Mouse (Mus musculus): ENCODE data around the gene Lif. TPM values are rescaled to one million over a fixed set of nuclear protein-coding genes. Genes with fewer than 3 reads are reported as not detected.

Gene Lif
- polyA plus RNA-seq, 1 experiment: not detected

DNA sequence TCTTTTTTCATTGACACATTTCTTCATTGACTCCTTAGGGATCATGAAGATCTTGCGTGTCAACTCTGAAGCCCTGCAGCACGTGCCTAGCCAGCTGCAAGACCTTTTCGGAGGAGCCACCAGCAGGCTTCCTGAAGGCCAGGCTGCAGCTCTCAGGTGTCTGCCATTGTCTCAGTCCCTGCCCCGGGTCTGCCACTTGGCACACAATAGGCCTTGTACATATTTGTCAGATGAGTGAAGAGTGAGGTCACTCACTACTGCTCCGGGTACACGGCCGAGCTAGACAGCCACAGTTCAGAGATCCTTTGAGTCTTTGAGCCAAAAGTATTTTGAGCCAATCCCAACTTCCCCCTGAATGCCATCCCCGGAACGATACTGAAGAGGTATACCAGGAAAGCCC lies 45.7 kb downstream of the Lif start:
- Histone ChIP-seq H3K27ac (ENCODE audit: insufficient read depth, low read depth, low read length) (no peak overlapping the region), H3K4me3 (ENCODE audit: insufficient read depth, low read depth, low read length) (no peak overlapping the region), H3K4me1 (ENCODE audit: control insufficient read depth, insufficient read depth, low read length) (peaks cover 26% of the 10 kb centered on the region)
- 58% methylated on average over 9 of the region's 9 CpGs for WGBS
- TF ChIP-seq CTCF (IDR thresholded peaks at IDR 0.05; ENCODE audit: insufficient read depth, low read depth, low read length) (no peak), POLR2A (IDR thresholded peaks at IDR 0.05; ENCODE audit: insufficient read depth, low read depth, low read length) (no peak)

DNA sequence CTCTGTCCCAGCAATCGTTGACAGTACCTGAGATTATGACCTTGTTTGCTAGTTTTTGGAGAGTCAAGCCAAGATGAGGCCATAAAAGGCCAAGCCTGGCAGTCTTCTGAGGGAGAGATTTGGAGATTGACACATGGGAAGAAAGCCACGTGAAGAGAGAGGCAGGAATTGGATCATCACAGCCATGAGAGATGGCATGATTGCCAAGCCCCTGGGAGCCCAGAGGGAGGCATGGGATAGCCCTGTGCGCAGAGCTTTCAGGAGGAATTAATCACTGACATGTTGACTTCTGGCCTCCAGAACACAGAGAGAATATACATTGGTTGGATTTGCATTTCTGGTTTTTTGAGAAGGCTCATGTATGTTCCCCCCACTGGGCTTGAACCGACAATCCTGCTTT lies 46.8 kb downstream of the Lif start:
- TF ChIP-seq POLR2A (IDR thresholded peaks at IDR 0.05; ENCODE audit: insufficient read depth, low read depth, low read length) (no peak), CTCF (IDR thresholded peaks at IDR 0.05; ENCODE audit: insufficient read depth, low read depth, low read length) (no peak)
- Histone ChIP-seq H3K4me3 (ENCODE audit: insufficient read depth, low read depth, low read length) (no peak overlapping the region), H3K27ac (ENCODE audit: insufficient read depth, low read depth, low read length) (no peak overlapping the region), H3K4me1 (ENCODE audit: control insufficient read depth, insufficient read depth, low read length) (peaks cover 24% of the 10 kb centered on the region)
- 74% methylated on average over 4 of the region's 4 CpGs for WGBS

DNA sequence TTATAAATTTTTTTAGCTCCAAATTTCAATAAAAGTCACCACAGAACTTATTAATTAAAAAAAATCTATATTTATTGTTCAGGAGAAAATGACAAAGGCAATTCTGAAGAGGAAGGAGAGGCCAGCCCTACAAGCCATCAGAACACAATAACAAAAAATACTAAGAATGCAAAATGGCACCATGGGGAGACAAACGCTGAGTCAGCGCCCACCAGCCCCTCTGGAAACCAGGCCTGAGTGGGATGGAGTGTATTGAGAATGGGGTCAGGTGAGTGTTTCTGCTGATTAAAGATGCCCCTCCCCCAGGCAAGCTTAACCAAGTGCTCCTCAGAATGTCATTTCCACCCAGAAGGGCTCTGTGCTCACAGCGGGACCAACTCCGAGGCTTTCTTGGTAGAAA lies 47.7 kb downstream of the Lif start:
- WGBS: 93% methylated on average over 4 of the region's 4 CpGs
- H3K4me1 ChIP-seq (ENCODE audit: control insufficient read depth, insufficient read depth, low read length): peaks cover 15% of the 10 kb centered on the region
- H3K4me3 ChIP-seq (ENCODE audit: insufficient read depth, low read depth, low read length): no peak overlapping the region
- TF ChIP-seq POLR2A (IDR thresholded peaks at IDR 0.05; ENCODE audit: insufficient read depth, low read depth, low read length) (no peak), CTCF (IDR thresholded peaks at IDR 0.05; ENCODE audit: insufficient read depth, low read depth, low read length) (no peak)
- no peak overlapping the region for H3K27ac ChIP-seq (ENCODE audit: insufficient read depth, low read depth, low read length)

- WGBS: 90% methylated on average over 2 of the region's 2 CpGs
- TF ChIP-seq CTCF (IDR thresholded peaks at IDR 0.05; ENCODE audit: insufficient read depth, low read depth, low read length) (no peak), POLR2A (IDR thresholded peaks at IDR 0.05; ENCODE audit: insufficient read depth, low read depth, low read length) (no peak)
- H3K27ac ChIP-seq (ENCODE audit: insufficient read depth, low read depth, low read length): no peak overlapping the region
- H3K4me3 ChIP-seq (ENCODE audit: insufficient read depth, low read depth, low read length): no peak overlapping the region
- H3K4me1 ChIP-seq (ENCODE audit: control insufficient read depth, insufficient read depth, low read length): peaks cover 10% of the 10 kb centered on the region
These were observed 48.7 kb downstream of the Lif start for GRCm38 (mm10) chr11:4306086-4306485.

DNA sequence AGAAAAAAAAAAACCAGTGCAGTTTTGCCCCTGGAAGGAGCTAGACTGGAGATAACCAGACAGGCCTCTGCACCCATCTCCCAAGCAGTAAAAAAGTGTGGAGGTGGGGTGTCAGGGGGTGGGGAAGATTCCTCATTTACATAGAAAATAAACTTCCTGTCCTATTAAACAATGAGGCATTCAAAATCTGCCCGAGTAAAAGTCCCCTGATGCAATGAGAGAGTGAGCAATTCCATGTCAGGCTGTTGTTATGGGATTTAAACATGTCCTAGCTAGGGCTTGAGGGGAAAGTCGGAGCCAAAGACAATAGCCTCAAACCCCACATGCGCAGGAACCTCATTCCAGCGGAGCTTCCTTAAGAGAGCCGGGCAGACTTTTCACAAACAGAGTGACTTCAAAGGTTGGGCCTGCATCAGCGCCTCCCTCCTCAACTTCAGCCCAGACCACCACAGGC lies 50.7 kb downstream of the Lif start:
- H3K4me1 ChIP-seq (ENCODE audit: control insufficient read depth, insufficient read depth, low read length): peaks cover under 1% of the 10 kb centered on the region; the same call in 1 of the 2 replicates
- H3K27ac ChIP-seq (ENCODE audit: insufficient read depth, low read depth, low read length): no peak overlapping the region
- WGBS: 73% methylated on average over 6 of the region's 6 CpGs
- no peak overlapping the region for H3K4me3 ChIP-seq (ENCODE audit: insufficient read depth, low read depth, low read length)
- no peak for TF ChIP-seq POLR2A (IDR thresholded peaks at IDR 0.05; ENCODE audit: insufficient read depth, low read depth, low read length)
- no peak for TF ChIP-seq CTCF (IDR thresholded peaks at IDR 0.05; ENCODE audit: insufficient read depth, low read depth, low read length)

DNA sequence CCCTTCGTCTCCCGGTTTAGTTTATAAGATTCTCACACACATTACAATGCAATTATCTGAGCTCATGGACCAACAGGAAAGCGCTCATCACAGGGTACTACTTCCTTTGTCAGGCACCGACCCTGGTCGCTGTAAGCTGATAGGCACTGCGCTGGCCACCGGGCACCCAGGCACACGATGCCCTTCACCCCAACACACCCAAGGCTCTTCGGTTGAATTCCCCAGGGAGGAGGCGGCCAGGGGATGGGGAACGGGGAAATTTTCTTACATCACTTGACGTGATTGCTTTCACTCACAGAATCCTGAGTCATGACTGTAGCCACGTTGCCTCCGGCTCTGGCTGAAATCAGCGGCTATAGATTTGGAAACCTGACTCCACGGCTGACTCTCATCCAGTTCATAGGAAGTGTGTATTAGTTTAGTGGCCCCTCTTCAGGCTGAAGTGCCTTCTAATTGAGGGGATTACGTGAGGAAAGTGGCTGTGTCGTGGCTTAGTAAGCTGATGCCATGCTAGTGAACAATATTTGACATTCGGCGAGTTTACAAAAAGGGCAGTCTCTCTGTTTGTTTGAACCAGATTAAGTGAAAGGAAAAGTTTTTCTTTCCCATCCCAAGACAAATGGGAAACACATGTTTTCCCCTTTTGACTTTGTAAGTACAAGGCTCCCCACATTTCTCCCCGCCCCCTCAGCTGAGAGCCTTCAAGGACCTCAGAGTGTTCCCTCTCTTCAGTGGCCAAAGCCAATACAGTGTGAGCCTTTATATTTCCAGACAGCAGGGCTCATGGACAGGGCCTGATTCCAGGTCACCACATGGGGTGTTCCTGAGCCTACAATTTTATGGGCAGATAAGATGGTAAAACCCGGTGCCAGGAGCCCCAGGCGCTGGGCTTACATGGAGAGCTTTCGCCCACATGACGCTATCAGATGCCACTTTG lies 51.4 kb downstream of the Lif start:
- no peak overlapping the region for H3K27ac ChIP-seq (ENCODE audit: insufficient read depth, low read depth, low read length)
- 68% methylated on average over 25 of the region's 25 CpGs for WGBS
- TF ChIP-seq CTCF (IDR thresholded peaks at IDR 0.05; ENCODE audit: insufficient read depth, low read depth, low read length) (no peak), POLR2A (IDR thresholded peaks at IDR 0.05; ENCODE audit: insufficient read depth, low read depth, low read length) (no peak)
- no peaks in the 10 kb centered on the region; the same call in 1 of the 2 replicates for H3K4me1 ChIP-seq (ENCODE audit: control insufficient read depth, insufficient read depth, low read length)
- no peak overlapping the region for H3K4me3 ChIP-seq (ENCODE audit: insufficient read depth, low read depth, low read length)

- TF ChIP-seq POLR2A (IDR thresholded peaks at IDR 0.05; ENCODE audit: insufficient read depth, low read depth, low read length): no peak
- no peak for TF ChIP-seq CTCF (IDR thresholded peaks at IDR 0.05; ENCODE audit: insufficient read depth, low read depth, low read length)
- whole genome bisulfite sequencing: 91% methylated on average over 4 of the region's 4 CpGs
These were observed 52.3 kb downstream of the Lif start for GRCm38 (mm10) chr11:4309613-4310012.

DNA sequence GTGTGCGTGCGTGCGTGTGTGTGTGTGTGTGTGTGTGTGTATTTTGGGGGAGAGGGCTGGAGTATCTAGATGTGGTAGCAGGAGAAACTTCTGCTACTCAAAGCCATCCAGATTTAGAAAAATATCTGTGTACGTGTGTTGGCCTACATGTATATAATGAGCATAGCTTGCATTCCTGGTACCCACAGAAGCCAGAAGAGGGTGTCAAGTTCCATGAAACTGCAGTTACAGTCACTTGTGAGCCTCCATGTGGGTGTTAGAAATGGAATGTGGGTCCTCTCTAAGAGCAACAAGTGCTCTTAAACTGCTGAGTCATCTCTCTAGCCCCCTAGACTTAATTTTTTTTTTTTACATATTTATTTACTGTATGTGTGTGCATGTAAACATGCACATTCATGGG lies 53.0 kb downstream of the Lif start:
- TF ChIP-seq POLR2A (IDR thresholded peaks at IDR 0.05; ENCODE audit: insufficient read depth, low read depth, low read length) (no peak), CTCF (IDR thresholded peaks at IDR 0.05; ENCODE audit: insufficient read depth, low read depth, low read length) (no peak)
- H3K4me3 ChIP-seq (ENCODE audit: insufficient read depth, low read depth, low read length): no peak overlapping the region
- 99% methylated on average over 4 of the region's 4 CpGs for WGBS
- H3K4me1 ChIP-seq (ENCODE audit: control insufficient read depth, insufficient read depth, low read length): no peaks in the 10 kb centered on the region; the same call in 1 of the 2 replicates
- no peak overlapping the region for H3K27ac ChIP-seq (ENCODE audit: insufficient read depth, low read depth, low read length)

More at GRCm38 (mm10) chr11:4309613-4310012, 52.3 kb downstream of the Lif start:
- Histone ChIP-seq H3K27ac (ENCODE audit: insufficient read depth, low read depth, low read length) (no peak overlapping the region), H3K4me1 (ENCODE audit: control insufficient read depth, insufficient read depth, low read length) (no peaks in the 10 kb centered on the region; the same call in 1 of the 2 replicates), H3K4me3 (ENCODE audit: insufficient read depth, low read depth, low read length) (no peak overlapping the region)

- Histone ChIP-seq H3K4me1 (ENCODE audit: control insufficient read depth, insufficient read depth, low read length) (no peaks in the 10 kb centered on the region; the same call in 1 of the 2 replicates), H3K27ac (ENCODE audit: insufficient read depth, low read depth, low read length) (no peak overlapping the region), H3K4me3 (ENCODE audit: insufficient read depth, low read depth, low read length) (no peak overlapping the region)
- 93% methylated on average over 4 of the region's 4 CpGs for WGBS
- TF ChIP-seq CTCF (IDR thresholded peaks at IDR 0.05; ENCODE audit: insufficient read depth, low read depth, low read length) (no peak), POLR2A (IDR thresholded peaks at IDR 0.05; ENCODE audit: insufficient read depth, low read depth, low read length) (no peak)
These were observed 54.8 kb downstream of the Lif start for GRCm38 (mm10) chr11:4312180-4312579.
